Mouse (Mus musculus) liver, adult 2 months (tissue): Measurements from ENCODE around the gene Cep72.

Experiments used
- CTCF ChIP-seq: fragments of 200-500 bp; IDR thresholded peaks from 2 replicates; pipeline ENCODE4 v1.5.1; 2011; ENCODE audit warnings: low read depth, low read length, control low read depth
- POLR2A ChIP-seq: fragments of 200-500 bp; IDR thresholded peaks from 2 replicates; pipeline ENCODE4 v1.6.1; 2011; ENCODE audit warnings: low read length, control low read depth; ENCODE audit not compliant: insufficient read depth; ENCODE audit errors: extremely low read depth

GRCm38 (mm10) chr13:74095936-74096335 lies 33.8 kb upstream of the Cep72 start:
- TF ChIP-seq CTCF (no peak), POLR2A (no peak)
